Mouse (Mus musculus) kidney, adult 2 months (tissue): Measurements from ENCODE around the gene Pepd.

Experiments
- CTCF ChIP-seq: fragments of 200-500 bp; conservative IDR thresholded peaks from 2 replicates; pipeline ENCODE4 v1.5.1; 2011; ENCODE audit warnings: low read depth, mild to moderate bottlenecking, control low read depth, low read length, moderate library complexity, mixed read lengths; ENCODE audit not compliant: insufficient read depth, insufficient read length
- POLR2A ChIP-seq: fragments of 200-500 bp; IDR thresholded peaks from one replicate; pipeline ENCODE4 v1.6.1; 2011; ENCODE audit warnings: low read depth, low read length, control low read depth

DNA sequence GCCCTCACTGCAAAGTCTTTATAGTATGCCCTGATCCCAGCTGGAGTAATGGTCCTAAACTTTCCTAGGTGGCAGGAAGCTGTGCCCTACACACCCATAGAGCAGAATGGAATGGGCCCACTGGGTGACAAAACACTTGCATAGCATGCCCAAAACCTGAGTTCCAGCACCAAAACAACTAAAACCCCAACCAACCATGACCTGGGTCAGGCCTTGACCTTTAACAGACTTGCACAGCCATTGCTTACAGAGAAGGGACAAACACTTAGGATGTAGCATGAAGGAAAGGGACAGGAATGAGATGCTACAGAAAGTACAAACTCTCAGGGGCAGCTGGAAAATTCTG lies 130.0 kb downstream of the Pepd start:
- TF ChIP-seq POLR2A (no peak), CTCF (no peak)
